Mouse (Mus musculus) myocyte (in vitro differentiated cells): ENCODE data around the gene Dhps.

Experiments
- E2F4 ChIP-seq: IDR thresholded peaks from one replicate; pipeline ENCODE4 v1.6.1; 2011; ENCODE audit warnings: mild to moderate bottlenecking, control low read depth, moderate library complexity; ENCODE audit not compliant: insufficient read depth
- MAX ChIP-seq: IDR thresholded peaks from one replicate; pipeline ENCODE4 v1.6.1; 2011; ENCODE audit warnings: low read depth, mild to moderate bottlenecking, control low read depth
- MYOG ChIP-seq, 3 experiments: IDR thresholded peaks; one replicate each; pipeline ENCODE4 v1.6.1; 2011; ENCODE audit warnings: control low read depth in 2 of 3, low read depth in 2 of 3, mild to moderate bottlenecking in 2 of 3; ENCODE audit not compliant: insufficient read length in 2 of 3, control insufficient read depth in 1 of 3, insufficient read depth in 1 of 3
- POLR2A ChIP-seq: IDR thresholded peaks from one replicate; pipeline ENCODE4 v1.6.1; 2011; ENCODE audit warnings: low read depth, mild to moderate bottlenecking, control low read depth, moderate library complexity; ENCODE audit not compliant: insufficient read length
- POLR2AphosphoS2 ChIP-seq: IDR thresholded peaks from one replicate; pipeline ENCODE4 v1.6.1; 2011; ENCODE audit warnings: low read depth, control low read depth; ENCODE audit not compliant: insufficient read length
- SRF ChIP-seq: IDR thresholded peaks from one replicate; pipeline ENCODE4 v1.6.1; 2011; ENCODE audit warnings: low read depth; ENCODE audit not compliant: control insufficient read depth, insufficient read length
- TCF12 ChIP-seq: IDR thresholded peaks from one replicate; pipeline ENCODE4 v1.6.1; 2011; ENCODE audit warnings: mild to moderate bottlenecking, control low read depth; ENCODE audit not compliant: poor library complexity, insufficient read depth, severe bottlenecking
- USF1 ChIP-seq: IDR thresholded peaks from one replicate; pipeline ENCODE4 v1.6.1; 2011; ENCODE audit warnings: low read depth, mild to moderate bottlenecking, control low read depth, moderate library complexity

- TF ChIP-seq POLR2A (no peak), E2F4 (no peak), USF1 (no peak), SRF (no peak), TCF12 (no peak), MAX (no peak), MYOG (IDR thresholded peaks at IDR 0.05; ENCODE audit: control insufficient read depth in 1 of 3, insufficient read depth in 1 of 3, insufficient read length in 2 of 3, low read depth in 2 of 3) (no peak), POLR2AphosphoS2 (no peak)
Observed at GRCm38 (mm10) chr8:85027922-85028321, 43.6 kb upstream of the Dhps start.
